Mouse (Mus musculus) monocyte, adult 5-6 weeks (primary cell): Measurements from ENCODE around the gene Prss21. TPM values are rescaled to one million over a fixed set of nuclear protein-coding genes. Genes with fewer than 3 reads are reported as not detected.
A peak's percentile ranks its signal among the peaks of the same experiment; 100 is the strongest.
"Not testable (repeated sequence)": the region's sequence is repeated elsewhere in the genome, so short reads cannot be mapped to it uniquely, and the experiment has no call there.

ENCODE experiments used
- ATAC-seq: fragments of 153-309, 156-312 bp; replicated peaks from 2 replicates; pipeline ENCODE4 v1.8.0; 2017; ENCODE audit warnings: mild to moderate bottlenecking; ENCODE audit not compliant: low TSS enrichment, insufficient number of reproducible peaks, severe bottlenecking, poor library complexity, low FRiP score
- total RNA-seq: library from RNA; stranded (forward); fragments of 200-1000, 200-491, 200-594 nt; gene quantifications from 3 replicates; pipeline ENCODE4 v1.2.3, GENCODE M21; 2017

The Prss21 gene
- total RNA-seq, 1 experiment from 2014 or later: not detected

- ATAC-seq: no peak
Measured at GRCm38 (mm10) chr17:23854229-23854765, 13.6 kb upstream of the Prss21 start.

DNA sequence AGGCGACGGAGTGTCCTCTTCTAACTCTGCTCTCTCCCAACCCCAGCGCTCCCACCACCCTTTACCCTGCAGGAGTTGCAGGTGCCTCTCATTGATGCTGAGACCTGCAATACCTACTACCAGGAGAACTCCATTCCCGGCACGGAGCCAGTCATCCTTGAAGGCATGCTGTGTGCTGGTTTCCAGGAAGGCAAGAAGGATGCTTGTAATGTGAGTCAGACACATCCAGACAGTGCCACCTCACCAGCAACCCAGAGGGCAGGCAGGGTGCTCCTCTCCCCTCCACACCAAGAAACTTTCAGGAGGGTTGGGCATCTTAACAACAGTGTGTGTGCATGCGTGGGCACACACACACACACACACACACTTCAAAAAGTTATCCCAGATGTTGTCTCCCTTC, 10.7 kb upstream of the Prss21 start:
- ATAC-seq: no peak

DNA sequence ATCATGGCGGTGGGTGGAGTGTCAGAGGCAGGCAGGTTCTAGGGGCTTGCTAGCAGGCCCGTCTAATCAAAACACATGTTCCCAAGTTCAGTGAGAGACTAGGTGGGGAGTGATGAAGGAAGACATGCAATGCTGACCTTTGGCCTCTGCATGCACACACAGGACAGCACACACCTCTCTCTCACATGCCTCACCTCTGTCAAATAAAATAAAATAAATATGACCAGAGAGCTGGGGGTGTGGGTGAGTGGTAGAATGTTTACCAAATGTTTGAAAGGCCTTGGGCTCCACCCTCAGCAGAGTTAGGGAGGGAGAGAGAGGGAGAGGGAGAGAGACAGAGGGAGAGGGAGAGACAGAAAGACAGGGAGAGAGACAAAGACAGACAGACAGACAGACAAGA, 9.9 kb upstream of the Prss21 start:
- no peak for ATAC-seq

DNA sequence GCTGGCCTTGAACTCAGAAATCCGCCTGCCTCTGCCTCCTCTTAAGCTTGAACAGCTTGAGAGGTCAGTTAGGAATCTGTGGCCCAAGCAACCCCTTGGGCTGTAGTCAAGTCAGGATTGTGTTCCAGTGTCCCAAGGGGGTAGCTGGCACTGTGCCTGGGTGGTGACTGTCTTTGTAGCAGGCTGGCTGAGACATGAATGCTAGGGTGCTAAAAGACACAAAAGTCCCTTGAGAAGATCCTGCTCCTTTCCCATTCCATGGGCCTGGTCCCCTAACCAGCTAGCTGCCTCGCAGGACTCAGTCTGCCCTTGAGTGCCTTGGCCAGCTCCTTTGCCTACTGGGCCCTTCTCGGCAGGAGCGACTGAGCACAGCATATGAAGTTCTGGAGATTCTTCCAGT, 4.9 kb upstream of the Prss21 start:
- ATAC-seq: no peak

DNA sequence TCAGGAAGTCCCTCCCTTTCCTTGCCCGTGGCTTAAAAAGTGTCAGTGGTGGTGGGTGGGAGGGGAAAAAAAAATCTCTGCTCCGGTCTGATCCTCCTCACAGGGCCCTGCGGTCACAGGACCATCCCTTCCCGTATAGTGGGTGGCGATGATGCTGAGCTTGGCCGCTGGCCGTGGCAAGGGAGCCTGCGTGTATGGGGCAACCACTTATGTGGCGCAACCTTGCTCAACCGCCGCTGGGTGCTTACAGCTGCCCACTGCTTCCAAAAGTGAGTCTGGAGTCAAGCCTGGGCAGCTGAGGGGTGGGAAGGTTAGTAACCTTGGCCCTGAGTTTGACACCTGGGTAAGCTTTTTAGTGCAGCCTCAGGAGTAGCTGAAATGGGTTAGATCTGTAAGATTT, 657 bp downstream of the Prss21 start:
- ATAC-seq: peak; percentile 45; the same call in 1 of the 2 replicates

DNA sequence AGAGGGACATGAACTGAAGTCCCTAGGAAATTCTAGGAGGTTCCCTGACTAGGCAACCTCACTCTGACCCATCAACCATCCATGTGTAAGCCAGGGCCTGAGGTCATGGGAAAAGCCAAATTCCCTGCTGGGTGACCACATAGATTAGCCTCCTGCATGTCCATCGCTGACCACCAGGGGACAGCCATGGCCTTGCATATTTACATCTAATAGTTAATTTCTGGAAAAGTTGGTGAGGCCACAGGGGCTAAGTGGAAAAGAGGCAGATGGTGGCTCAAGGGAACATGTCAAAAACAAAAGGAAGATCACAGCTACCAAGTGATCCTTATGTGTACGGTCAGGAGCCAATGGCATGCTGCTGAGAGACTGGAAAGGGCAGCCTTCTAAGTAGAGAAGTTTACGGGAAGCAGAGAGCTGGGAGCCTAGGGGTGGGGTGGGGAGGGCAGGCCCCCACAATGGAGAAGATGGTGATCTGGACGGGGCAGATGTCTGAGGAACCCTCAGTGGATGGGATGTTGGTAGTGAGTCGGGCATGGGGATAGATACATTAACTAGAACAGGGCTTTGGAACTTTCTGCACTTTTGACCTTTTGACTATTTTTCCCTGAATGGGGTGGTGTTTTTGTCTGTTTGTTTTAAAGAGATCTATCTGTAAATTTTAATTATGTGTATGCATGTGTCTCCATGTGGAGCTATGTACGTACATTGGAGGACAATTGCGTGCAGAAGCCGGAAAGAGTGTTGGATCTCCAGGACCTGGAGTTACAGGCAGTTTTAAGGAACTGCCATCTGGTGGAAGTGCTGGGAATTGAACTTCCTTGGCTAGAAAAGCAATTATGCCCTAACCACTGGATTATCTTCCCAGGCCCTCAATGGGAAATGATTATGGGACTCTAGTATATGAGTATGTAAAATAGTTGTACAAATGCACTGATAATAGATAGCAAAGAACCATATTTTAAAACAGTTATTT, 6.3 kb downstream of the Prss21 start:
- peak; percentile 54; the same call in 1 of the 2 replicates for ATAC-seq

DNA sequence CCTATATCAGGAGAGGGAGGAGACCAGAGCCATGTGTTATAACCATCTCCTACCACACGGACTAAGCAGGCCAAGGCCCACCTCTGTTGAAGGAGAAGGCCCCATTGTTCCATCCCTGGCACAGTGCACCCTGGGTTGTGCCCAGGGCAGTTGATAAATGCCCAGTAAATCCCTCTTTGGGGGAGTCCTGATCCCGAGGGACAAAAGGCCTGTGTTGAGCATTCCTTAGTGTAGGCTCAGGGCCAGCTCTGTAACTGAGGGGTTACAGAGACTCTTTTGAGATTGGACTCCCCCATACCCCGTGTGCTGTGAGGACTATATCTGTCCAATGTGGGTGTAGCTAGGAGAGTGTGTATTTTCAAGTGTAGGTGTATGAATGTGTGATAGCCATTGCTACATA, 8.9 kb downstream of the Prss21 start:
- no peak for ATAC-seq

DNA sequence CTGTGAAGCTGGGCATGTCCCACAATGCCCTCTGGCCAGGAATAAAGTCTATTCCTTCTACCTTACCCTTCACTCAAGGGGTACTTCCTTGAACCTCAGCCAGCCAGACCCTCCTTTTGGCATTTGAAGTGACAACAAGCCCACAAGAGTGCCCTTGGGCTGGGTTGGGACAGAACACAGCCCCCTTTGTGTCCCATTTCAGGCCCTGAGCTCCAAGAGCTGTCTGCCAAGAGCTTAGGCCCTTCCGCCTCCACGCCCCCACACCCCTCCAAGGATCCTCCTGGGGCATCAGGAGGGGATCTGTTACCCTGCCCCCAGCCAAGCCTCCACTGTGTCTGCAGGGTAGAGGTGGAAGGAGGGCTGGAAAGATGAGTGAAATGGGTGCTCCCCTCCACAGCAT, 9.3 kb downstream of the Prss21 start:
- no peak for ATAC-seq

- not testable (repeated sequence) for ATAC-seq
Measured at GRCm38 (mm10) chr17:23880576-23880975, 12.7 kb downstream of the Prss21 start, which contains the start of the genes Dcpp1 and Dcpp2. Gene Dcpp1 (plus strand): TSS chr17:23880876. Gene Dcpp2 (plus strand): TSS chr17:23880880.

DNA sequence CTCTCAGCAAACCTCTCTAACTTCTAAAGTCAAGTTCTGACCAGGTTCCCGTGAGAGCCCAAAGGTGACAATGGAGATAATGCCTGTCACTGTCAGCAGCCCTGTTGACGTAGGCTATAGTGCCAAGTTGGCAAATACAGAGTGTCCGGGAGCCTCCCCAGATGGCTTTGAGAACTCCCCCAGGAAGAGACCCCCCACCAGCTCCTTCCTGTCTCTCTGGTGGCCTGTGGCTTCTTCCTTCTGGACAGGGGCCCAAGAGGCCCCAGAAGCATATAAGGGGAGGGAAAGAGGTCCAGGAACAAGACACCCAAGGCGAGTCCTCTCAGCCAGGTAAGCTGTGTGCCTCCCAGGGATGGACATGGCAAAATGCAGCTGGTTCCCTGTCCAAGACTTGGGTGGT, 49.3 kb downstream of the Prss21 start, which contains the start of gene Dcpp3:
Gene Dcpp3 (plus strand): TSS at position 301 of the 400 bp plus-strand sequence.
- ATAC-seq: not testable (repeated sequence)

Other genes starting within 250 kb of the Prss21 start
- gene Mmp25, start 222.8 kb upstream of the Prss21 start, total RNA-seq: 0.29 to 4.9 TPM (median 3.0 TPM) in 3 replicates
- gene Bicdl2, start 207.6 kb upstream of the Prss21 start, total RNA-seq: 1.4 TPM in 1 of 3 replicates, not detected in the others
- gene Hcfc1r1, start 194.5 kb upstream of the Prss21 start, total RNA-seq: 36.7 to 49.3 TPM (median 38.3 TPM) in 3 replicates
- 20.3 to 21.9 TPM (median 21.2 TPM) in 3 replicates for gene Thoc6, start 194.2 kb upstream of the Prss21 start, total RNA-seq
- 29.6 to 37.5 TPM (median 33.9 TPM) in 3 replicates for gene Tnfrsf12a, start 190.6 kb upstream of the Prss21 start, total RNA-seq
- gene Cldn6, start 188.8 kb upstream of the Prss21 start, total RNA-seq: not detected in 3 replicates
- gene Cldn9, start 184.0 kb upstream of the Prss21 start, total RNA-seq: not detected in 3 replicates
- not detected in 3 replicates for gene 1520401A03Rik, start 145.3 kb upstream of the Prss21 start, total RNA-seq
- gene Pkmyt1, start 141.7 kb upstream of the Prss21 start, total RNA-seq: 0.86 to 3.7 TPM (median 2.6 TPM) in 3 replicates
- gene Paqr4, start 127.2 kb upstream of the Prss21 start, total RNA-seq: 0.38 to 5.1 TPM (median 2.9 TPM) in 3 replicates
- gene Kremen2, start 122.2 kb upstream of the Prss21 start, total RNA-seq: 0.39 TPM in 1 of 3 replicates, not detected in the others
- gene Flywch1, start 96.5 kb upstream of the Prss21 start, total RNA-seq: 7.0 to 19.0 TPM (median 8.6 TPM) in 3 replicates
- 2.5 TPM in 1 of 3 replicates, not detected in the others for gene Flywch2, start 82.0 kb upstream of the Prss21 start, total RNA-seq
- 91.7 to 297 TPM (median 188 TPM) in 3 replicates for gene Srrm2, start 77.5 kb upstream of the Prss21 start, total RNA-seq
- gene Elob, start 38.9 kb upstream of the Prss21 start, total RNA-seq: 89.4 to 137 TPM (median 96.5 TPM) in 3 replicates
- not detected in 3 replicates for gene Prss33, start 32.0 kb upstream of the Prss21 start, total RNA-seq
- gene Prss32, start 24.2 kb upstream of the Prss21 start, total RNA-seq: not detected in 3 replicates
- not detected in 3 replicates for gene Prss41, start 23.9 kb upstream of the Prss21 start, total RNA-seq
- gene Dcpp1, start 12.8 kb downstream of the Prss21 start, total RNA-seq: not detected in 3 replicates
- gene Dcpp2, start 12.8 kb downstream of the Prss21 start, total RNA-seq: not detected in 3 replicates
- not detected in 3 replicates for gene Dcpp3, start 49.4 kb downstream of the Prss21 start, total RNA-seq
- gene Sbp, start 73.6 kb downstream of the Prss21 start, total RNA-seq: not detected in 3 replicates
- not detected in 3 replicates for gene Sbpl, start 87.2 kb downstream of the Prss21 start, total RNA-seq
- 0.76 to 1.2 TPM in 2 of 3 replicates, not detected in the other for gene Prss30, start 112.5 kb downstream of the Prss21 start, total RNA-seq
- gene Prss22, start 130.0 kb downstream of the Prss21 start, total RNA-seq: not detected in 3 replicates
- gene Prss27, start 170.1 kb downstream of the Prss21 start, total RNA-seq: not detected in 3 replicates
- 15.4 to 22.7 TPM (median 16.9 TPM) in 3 replicates for gene Kctd5, start 205.4 kb downstream of the Prss21 start, total RNA-seq